Mouse (Mus musculus) skeletal muscle tissue, postnatal 0 days (tissue): Measurements from ENCODE around the gene Huwe1. TPM values are rescaled to one million over a fixed set of nuclear protein-coding genes. Genes with fewer than 3 reads are reported as not detected.

ENCODE experiments used
- microRNA counts: library from miRNA; unstranded; fragments of <30 nt; microRNA quantifications from one replicate; lab custom pipeline; 2015
- microRNA-seq, 2 experiments: library from miRNA; unstranded; fragments of <30 nt; microRNA quantifications; one replicate each; pipeline ENCODE4; 2016
- polyA plus RNA-seq: library from polyadenylated mRNA; unstranded; fragments of >200 nt; fragmentation: Nextera tagmentation; extraction: Ambion mirVana; gene quantifications from 2 replicates; pipeline ENCODE4 v1.2.1, GENCODE M21; 2015

The Huwe1 gene
- 14.2 and 15.4 TPM in 2 replicates for polyA plus RNA-seq

GRCm38 (mm10) chrX:151800701-151801511 is at the start of gene Huwe1:
Gene Huwe1, plus strand, starts transcription at chrX:151800807.

MicroRNAs encoded within 50 kb of the gene (microRNA counts, 519-probe panel; counts per million panel counts)
- microRNA mmu-miR-98 (lab: Ali Mortazavi, UCI), result 4,407 counts per million, percentile 82 among the panel's probes with 10 or more counts

Small RNA genes within 50 kb of the gene (microRNA-seq; reads per million reads assigned to microRNA genes)
- 0 to 0.21 reads per million in 2 experiments for gene Mir3113
- gene Mir98, result 3,143 to 4,185 reads per million in 2 experiments
- gene Mirlet7f-2, result 1,267 to 1,633 reads per million in 2 experiments

Other genes with a start within 250 kb of the Huwe1 start
- 179 and 191 TPM in 2 replicates for gene Hsd17b10, start 201.0 kb downstream of the Huwe1 start, polyA plus RNA-seq
- gene Ribc1, start 215.5 kb downstream of the Huwe1 start, polyA plus RNA-seq, result 1.3 and 1.5 TPM in 2 replicates
- gene Smc1a, start 215.6 kb downstream of the Huwe1 start, polyA plus RNA-seq, result 32.6 and 38.4 TPM in 2 replicates